Mouse (Mus musculus): ENCODE measurements at regions not wholly inside any gene's neighbourhood (a gene's known extent, or its start where the extent isn't known, plus 50 kb on each side); places are given as distances from the start of the nearest gene placed in this dataset.

DNA sequence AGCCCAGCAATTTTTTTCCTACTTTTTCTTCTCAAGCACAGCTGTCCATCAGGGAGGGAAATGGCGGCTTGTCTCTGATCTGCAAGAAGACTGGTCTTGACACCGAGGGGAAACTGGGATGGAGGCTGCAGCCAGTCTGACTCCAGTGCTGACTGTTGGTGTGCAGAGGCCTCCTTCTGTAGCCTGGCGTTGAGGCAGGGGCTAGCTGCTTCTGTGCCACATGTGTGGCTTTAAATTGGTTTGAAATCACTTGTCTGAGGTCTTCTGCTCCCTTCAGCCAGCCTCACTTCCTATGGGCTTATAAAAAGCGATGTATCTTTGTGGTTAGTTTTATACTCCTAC lies 148.7 kb downstream of the Rap2a start:
- TF ChIP-seq CTCF (IDR thresholded peaks at IDR 0.05; ENCODE audit: low read depth) (no peak), EP300 (IDR thresholded peaks at IDR 0.05; ENCODE audit: low read depth) (no peak)

Data from liver, embryonic 14.5 days (tissue).